Mouse (Mus musculus): ENCODE results near the gene Junb.

GRCm38 (mm10) chr8:84973079-84973478 is 5.4 kb downstream of the Junb start:
- TF ChIP-seq EP300 (IDR thresholded peaks at IDR 0.05; ENCODE audit: insufficient read depth, low read depth, low read length) (no peak), CTCF (IDR thresholded peaks at IDR 0.05; ENCODE audit: low read depth, low read length) (no peak)

All from ES-Bruce4 (cell line).